Mouse (Mus musculus) liver, embryonic 11.5 days (tissue): Measurements from ENCODE around the gene L3hypdh. TPM values are rescaled to one million over a fixed set of nuclear protein-coding genes. Genes with fewer than 3 reads are reported as not detected.

Experiments used
- ATAC-seq: fragments of 200-750 bp; cut with Nextera tagmentation; replicated peaks from 2 replicates; pipeline ENCODE4 v1.8.0; 2017; ENCODE audit warnings: moderate number of reproducible peaks, mild to moderate bottlenecking, moderate TSS enrichment, moderate library complexity; ENCODE audit not compliant: low FRiP score
- DNase-seq: peaks from one replicate; pipeline ENCODE4 v3.0.0-alpha.2; 2017; ENCODE audit warnings: low spot score
- H3K27ac ChIP-seq: fragments of 300-500 bp; sonication (generic); 2 replicates; pipeline ENCODE4 v1.5.1; 2014; ENCODE audit warnings: mild to moderate bottlenecking, low read depth, low read length, control low read depth
- H3K27me3 ChIP-seq: fragments of 300-500 bp; sonication (generic); replicated peaks from 2 replicates; pipeline ENCODE4 v1.6.1; 2014; ENCODE audit warnings: low read length, mixed read lengths; ENCODE audit not compliant: control insufficient read depth, insufficient read depth
- H3K36me3 ChIP-seq: fragments of 300-500 bp; sonication (generic); 2 replicates; pipeline ENCODE4 v1.6.1; 2014; ENCODE audit warnings: mild to moderate bottlenecking, low read length, moderate library complexity, mixed read lengths; ENCODE audit not compliant: control insufficient read depth, insufficient read depth
- H3K4me1 ChIP-seq: fragments of 300-500 bp; sonication (generic); replicated peaks from 2 replicates; pipeline ENCODE4 v1.6.1; 2014; ENCODE audit warnings: low read length, mixed read lengths; ENCODE audit not compliant: control insufficient read depth, insufficient read depth
- H3K4me2 ChIP-seq: fragments of 300-500 bp; sonication (generic); 2 replicates; pipeline ENCODE4 v1.6.1; 2014; ENCODE audit warnings: mild to moderate bottlenecking, control low read depth, moderate library complexity
- H3K4me3 ChIP-seq: fragments of 300-500 bp; sonication (generic); 2 replicates; pipeline ENCODE4 v1.5.1; 2014; ENCODE audit warnings: low read depth, low read length, control low read depth
- H3K9ac ChIP-seq: fragments of 300-500 bp; sonication (generic); 2 replicates; pipeline ENCODE4 v1.6.1; 2014; ENCODE audit warnings: low read depth, low read length, control low read depth
- H3K9me3 ChIP-seq: fragments of 300-500 bp; sonication (generic); 2 replicates; pipeline ENCODE4 v1.6.1; 2016; ENCODE audit warnings: low read length, inconsistent platforms, mixed read lengths; ENCODE audit not compliant: control insufficient read depth
- WGBS: fragments of 180-500 bp; shearing (Covaris S2); extraction: QIAGEN DNeasy Blood & Tissue Kit; methylation state at CpG from one replicate; pipeline ENCODE4 v1.1.7; 2014; 5-methylcytosine and 5-hydroxymethylcytosine counted together
- polyA plus RNA-seq: library from polyadenylated mRNA; unstranded; fragments of >200 nt; fragmentation: Nextera tagmentation; extraction: Ambion mirVana; gene quantifications from 2 replicates; pipeline ENCODE4 v1.2.1, GENCODE M21; 2014

Gene L3hypdh
- polyA plus RNA-seq, 1 experiment from 2014 or later = 8.9 TPM

- WGBS = 10% methylated on average over 2 of the region's 2 CpGs
- ATAC-seq = no peak
- Histone ChIP-seq H3K4me3 (no peak overlapping the region), H3K36me3 (no peaks in the 10 kb centered on the region), H3K4me1 (no peaks in the 10 kb centered on the region), H3K4me2 (no peak overlapping the region), H3K27me3 (no peaks in the 10 kb centered on the region), H3K27ac (no peak overlapping the region), H3K9ac (no peak overlapping the region), H3K9me3 (no peaks in the 10 kb centered on the region)
- DNase-seq = peak; percentile 6
These were observed 37.7 kb downstream of the L3hypdh start for GRCm38 (mm10) chr12:72047513-72047912.

GRCm38 (mm10) chr12:72041238-72041637, 44.0 kb downstream of the L3hypdh start:
- Histone ChIP-seq H3K4me3 (no peak overlapping the region), H3K9ac (no peak overlapping the region), H3K27me3 (no peaks in the 10 kb centered on the region), H3K36me3 (no peaks in the 10 kb centered on the region), H3K4me1 (no peaks in the 10 kb centered on the region), H3K4me2 (no peak overlapping the region), H3K9me3 (no peaks in the 10 kb centered on the region), H3K27ac (no peak overlapping the region)
- ATAC-seq (no peak), DNase-seq (no peak)
- WGBS = 89% methylated on average over 3 of the region's 3 CpGs

- H3K4me2 ChIP-seq = no peak overlapping the region
- no peaks in the 10 kb centered on the region for H3K36me3 ChIP-seq
- no peak overlapping the region for H3K4me3 ChIP-seq
- no peak overlapping the region for H3K9ac ChIP-seq
- ATAC-seq (no peak), DNase-seq (no peak)
- no peaks in the 10 kb centered on the region for H3K9me3 ChIP-seq
- no peak overlapping the region for H3K27ac ChIP-seq
- H3K27me3 ChIP-seq = no peaks in the 10 kb centered on the region
- H3K4me1 ChIP-seq = no peaks in the 10 kb centered on the region
- 51% methylated on average over 8 of the region's 8 CpGs for WGBS
These were observed 45.7 kb downstream of the L3hypdh start for GRCm38 (mm10) chr12:72039501-72039900.

GRCm38 (mm10) chr12:72038866-72039265, 46.4 kb downstream of the L3hypdh start:
- Histone ChIP-seq H3K4me3 (no peak overlapping the region), H3K4me1 (no peaks in the 10 kb centered on the region), H3K9me3 (no peaks in the 10 kb centered on the region), H3K4me2 (no peak overlapping the region), H3K27ac (no peak overlapping the region), H3K27me3 (no peaks in the 10 kb centered on the region), H3K9ac (no peak overlapping the region), H3K36me3 (no peaks in the 10 kb centered on the region)
- WGBS = 47% methylated on average over 2 of the region's 2 CpGs
- no peak for ATAC-seq
- no peak for DNase-seq

GRCm38 (mm10) chr12:72037049-72037448, 48.2 kb downstream of the L3hypdh start:
- H3K36me3 ChIP-seq = no peaks in the 10 kb centered on the region
- DNase-seq = no peak
- no peaks in the 10 kb centered on the region for H3K4me1 ChIP-seq
- H3K27me3 ChIP-seq = no peaks in the 10 kb centered on the region
- ATAC-seq = no peak
- H3K9ac ChIP-seq = no peak overlapping the region
- 67% methylated on average over 6 of the region's 6 CpGs for WGBS
- no peak overlapping the region for H3K4me3 ChIP-seq
- no peak overlapping the region for H3K4me2 ChIP-seq
- H3K27ac ChIP-seq = no peak overlapping the region
- H3K9me3 ChIP-seq = no peaks in the 10 kb centered on the region

- H3K4me3 ChIP-seq = no peak overlapping the region
- H3K27ac ChIP-seq = no peak overlapping the region
- H3K27me3 ChIP-seq = no peaks in the 10 kb centered on the region
- no peak overlapping the region for H3K4me2 ChIP-seq
- no peak overlapping the region for H3K9ac ChIP-seq
- H3K9me3 ChIP-seq = no peaks in the 10 kb centered on the region
- no peaks in the 10 kb centered on the region for H3K4me1 ChIP-seq
- DNase-seq = no peak
- H3K36me3 ChIP-seq = no peaks in the 10 kb centered on the region
- ATAC-seq = no peak
- WGBS = 47% methylated on average over 9 of the region's 9 CpGs
These were observed 49.1 kb downstream of the L3hypdh start for GRCm38 (mm10) chr12:72036097-72036661.

- ATAC-seq (no peak), DNase-seq (no peak)
- H3K27ac ChIP-seq = no peak overlapping the region
- H3K9ac ChIP-seq = no peak overlapping the region
- no peak overlapping the region for H3K4me3 ChIP-seq
- WGBS = 81% methylated on average over 6 of the region's 6 CpGs
- no peaks in the 10 kb centered on the region for H3K36me3 ChIP-seq
- no peak overlapping the region for H3K4me2 ChIP-seq
- no peaks in the 10 kb centered on the region for H3K27me3 ChIP-seq
- no peaks in the 10 kb centered on the region for H3K4me1 ChIP-seq
- no peaks in the 10 kb centered on the region for H3K9me3 ChIP-seq
These were observed 53.4 kb downstream of the L3hypdh start for GRCm38 (mm10) chr12:72031794-72032193.

GRCm38 (mm10) chr12:72031171-72031570, 54.1 kb downstream of the L3hypdh start:
- WGBS = 82% methylated on average over 5 of the region's 5 CpGs
- no peak for DNase-seq
- ATAC-seq = no peak
- Histone ChIP-seq H3K4me3 (no peak overlapping the region), H3K4me1 (no peaks in the 10 kb centered on the region), H3K4me2 (no peak overlapping the region), H3K27me3 (no peaks in the 10 kb centered on the region), H3K36me3 (no peaks in the 10 kb centered on the region), H3K9ac (no peak overlapping the region), H3K9me3 (no peaks in the 10 kb centered on the region), H3K27ac (no peak overlapping the region)

GRCm38 (mm10) chr12:72025275-72025795, 59.9 kb downstream of the L3hypdh start:
- DNase-seq = no peak
- H3K4me3 ChIP-seq = no peak overlapping the region
- H3K4me2 ChIP-seq = no peak overlapping the region
- H3K9me3 ChIP-seq = peaks cover 5% of the 10 kb centered on the region; the same call in 1 of the 2 replicates
- no peak overlapping the region for H3K27ac ChIP-seq
- H3K27me3 ChIP-seq = no peaks in the 10 kb centered on the region
- WGBS = 59% methylated on average over 6 of the region's 6 CpGs
- peaks cover 9% of the 10 kb centered on the region; the same call in 1 of the 2 replicates for H3K4me1 ChIP-seq
- H3K36me3 ChIP-seq = no peaks in the 10 kb centered on the region; the same call in 1 of the 2 replicates
- ATAC-seq = no peak
- no peak overlapping the region for H3K9ac ChIP-seq
